Mouse (Mus musculus): Measurements from ENCODE around the gene Nrxn3.

Nrxn3 gene

DNA sequence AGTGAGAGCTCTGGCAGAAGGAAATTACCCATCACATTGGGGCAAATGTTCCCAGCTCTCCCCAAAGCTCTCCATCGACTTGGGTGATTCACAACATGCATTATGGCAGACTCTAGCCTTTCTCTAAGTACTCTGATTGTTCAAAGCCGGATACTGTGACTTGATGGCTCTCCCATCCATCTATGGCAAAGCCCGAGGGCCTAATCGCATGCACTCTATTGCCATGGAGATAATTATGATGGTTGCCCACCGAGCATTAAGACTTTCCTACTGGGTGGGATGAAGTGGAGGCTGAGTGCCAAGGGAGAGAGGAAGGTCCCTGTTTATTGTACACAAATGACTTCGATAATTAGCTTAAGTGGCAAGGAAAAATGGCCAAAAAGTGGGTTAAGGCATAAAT lies 793.4 kb downstream of the Nrxn3 start:
- no peak for DNase-seq (ENCODE audit: low spot score in 2 of 2)

DNA sequence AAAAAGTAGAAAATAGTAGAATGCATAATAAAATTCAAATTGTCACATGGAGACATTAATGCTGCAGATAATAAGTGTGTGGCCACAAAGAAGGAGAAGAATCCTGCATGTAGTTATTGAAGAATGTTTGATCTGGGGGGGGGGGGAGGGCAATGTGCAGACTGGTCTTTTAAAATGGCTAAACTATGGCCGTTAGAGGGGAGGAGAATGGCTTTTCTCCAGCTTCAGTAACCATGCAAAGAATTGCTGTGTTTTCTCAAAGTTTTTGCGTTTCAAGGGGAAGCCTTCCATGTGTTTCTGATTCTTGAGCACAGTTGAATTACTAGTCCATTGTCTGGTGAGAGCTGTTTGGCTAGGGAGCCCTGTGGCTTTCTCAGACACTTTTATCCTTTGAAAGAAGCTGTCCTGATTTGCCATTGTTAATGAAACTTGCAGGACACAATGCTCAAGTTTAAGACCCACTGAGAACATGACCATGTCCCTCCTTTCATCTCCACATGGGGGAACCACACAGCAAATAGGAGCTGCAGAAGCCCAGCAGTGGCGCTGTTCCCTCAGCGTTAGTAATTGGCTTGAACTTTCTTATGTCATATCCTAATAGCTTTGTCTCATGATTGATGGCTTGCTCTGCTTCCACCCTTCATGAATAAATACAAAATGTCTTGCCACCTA lies 808.1 kb downstream of the Nrxn3 start:
- DNase-seq (ENCODE audit: low spot score in 2 of 2): no peak

DNA sequence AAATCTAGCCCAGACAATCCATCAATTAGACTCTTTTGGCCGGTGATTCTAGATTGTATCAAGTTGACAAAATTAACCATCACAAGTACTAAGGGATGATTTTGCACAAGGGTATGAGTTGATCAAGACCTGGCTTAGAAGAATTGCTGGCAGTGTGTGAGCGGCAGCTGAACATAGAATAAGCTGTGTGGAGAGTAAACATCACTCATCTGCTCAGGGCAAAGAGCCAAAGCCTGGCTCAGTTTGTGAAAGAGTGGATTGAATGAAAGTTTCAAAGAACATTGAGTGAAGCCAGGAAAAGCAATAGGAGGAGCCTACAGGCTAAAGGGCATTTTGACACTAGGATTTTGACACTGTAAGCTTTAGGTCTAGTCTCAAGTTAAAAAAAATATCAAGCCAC lies 828.6 kb downstream of the Nrxn3 start:
- DNase-seq (ENCODE audit: low spot score in 2 of 2): no peak

DNA sequence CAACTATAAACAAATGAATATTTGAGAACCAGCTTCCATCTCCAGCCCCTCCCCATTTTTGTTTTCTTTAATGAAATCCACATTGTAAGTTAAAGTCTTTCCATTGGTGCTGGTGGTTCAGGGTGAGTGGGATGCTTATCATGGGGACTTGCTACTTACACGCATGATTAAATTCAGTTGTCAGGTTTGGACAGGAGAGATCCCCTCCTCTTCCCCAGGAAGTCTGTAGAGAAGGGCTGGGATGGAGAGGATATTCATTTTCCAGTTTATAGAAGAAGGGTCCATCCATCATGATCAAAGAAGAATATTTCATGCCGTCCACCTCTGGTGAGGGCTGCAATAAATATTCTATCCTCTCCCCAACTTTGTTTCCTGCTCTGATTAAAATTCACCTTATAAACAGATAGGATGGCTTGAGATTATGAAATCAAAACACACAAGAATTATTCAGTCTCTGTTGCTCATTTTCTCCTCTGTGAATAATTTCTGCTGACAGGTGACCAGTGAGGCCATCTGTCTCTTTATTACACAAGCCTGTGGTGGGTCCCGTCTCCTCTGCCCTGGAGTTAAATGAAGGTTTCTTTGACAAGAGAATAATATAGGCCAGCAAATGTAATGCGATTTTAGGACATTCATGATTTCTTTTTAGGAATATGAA lies 830.7 kb downstream of the Nrxn3 start:
- no peak for DNase-seq (ENCODE audit: low spot score in 2 of 2)

DNA sequence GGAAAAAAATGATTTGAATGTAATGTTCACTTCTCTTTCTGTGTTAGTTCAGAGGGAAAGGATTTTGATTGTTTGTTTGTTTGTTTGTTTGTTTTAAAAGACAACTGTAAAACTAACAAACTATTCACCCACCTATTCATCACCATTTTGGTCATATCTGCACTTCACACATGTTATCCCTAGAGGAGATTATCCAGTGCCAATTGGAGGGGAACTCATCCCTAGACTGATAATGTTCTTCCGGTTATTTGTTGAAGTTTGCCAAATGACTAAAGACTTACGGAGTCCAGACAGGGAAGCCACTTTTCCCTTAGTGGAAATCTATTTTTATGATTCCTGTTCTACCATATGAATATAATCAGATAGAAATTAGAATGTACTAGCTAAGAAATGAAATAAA lies 831.5 kb downstream of the Nrxn3 start:
- DNase-seq (ENCODE audit: low spot score in 2 of 2): no peak

DNA sequence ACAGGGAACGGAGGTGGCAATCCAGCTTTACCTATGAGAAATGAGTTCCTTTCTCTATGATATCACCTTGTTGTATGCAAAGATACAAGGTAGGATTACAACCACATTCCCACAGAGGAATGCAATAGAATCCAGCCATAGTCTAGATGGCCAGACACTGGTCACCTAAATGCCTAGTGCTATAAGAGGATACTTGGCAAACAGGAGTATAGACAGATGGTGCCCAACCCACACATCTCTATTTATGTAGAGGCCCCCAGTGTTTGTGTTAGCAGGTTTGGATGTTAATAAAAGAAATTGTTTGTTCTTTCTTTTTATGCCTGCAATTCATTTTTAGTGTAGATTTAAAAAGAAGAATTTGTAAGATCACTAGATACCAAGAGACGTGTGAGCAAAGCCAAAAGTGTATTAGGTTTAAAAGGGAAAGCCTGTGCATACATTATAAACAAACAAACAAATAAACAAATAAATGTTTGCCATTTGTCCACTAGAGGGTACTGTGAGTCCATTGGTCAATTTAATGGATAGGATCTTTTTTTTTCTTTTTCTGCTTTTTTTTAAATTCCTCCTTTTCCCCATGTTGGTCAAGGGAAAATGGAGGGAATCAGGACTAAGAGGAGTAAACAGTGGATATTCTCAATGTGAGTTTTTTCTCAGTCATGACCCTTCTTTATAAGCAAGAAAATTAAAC lies 832.2 kb downstream of the Nrxn3 start:
- no peak for DNase-seq (ENCODE audit: low spot score in 2 of 2)

DNA sequence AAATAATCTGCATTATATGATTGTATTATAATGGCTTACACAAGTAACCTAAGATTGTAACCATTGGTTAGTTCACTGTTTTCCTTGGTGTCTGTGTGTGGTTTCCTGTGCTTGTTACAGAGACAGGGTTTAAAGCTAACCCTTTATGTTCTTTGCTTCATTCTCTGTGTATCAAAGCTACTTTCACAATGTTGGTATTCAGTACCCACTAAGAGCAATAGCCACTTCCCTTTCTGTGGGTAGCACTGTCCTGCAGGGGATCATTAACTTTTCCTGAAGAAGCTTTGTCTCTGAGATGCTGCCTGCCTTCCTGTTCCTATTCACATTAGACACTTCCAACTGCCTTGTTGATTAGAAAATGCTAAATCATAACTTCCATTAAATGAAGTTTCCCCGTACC lies 836.2 kb downstream of the Nrxn3 start:
- no peak for DNase-seq (ENCODE audit: low spot score in 2 of 2)

DNA sequence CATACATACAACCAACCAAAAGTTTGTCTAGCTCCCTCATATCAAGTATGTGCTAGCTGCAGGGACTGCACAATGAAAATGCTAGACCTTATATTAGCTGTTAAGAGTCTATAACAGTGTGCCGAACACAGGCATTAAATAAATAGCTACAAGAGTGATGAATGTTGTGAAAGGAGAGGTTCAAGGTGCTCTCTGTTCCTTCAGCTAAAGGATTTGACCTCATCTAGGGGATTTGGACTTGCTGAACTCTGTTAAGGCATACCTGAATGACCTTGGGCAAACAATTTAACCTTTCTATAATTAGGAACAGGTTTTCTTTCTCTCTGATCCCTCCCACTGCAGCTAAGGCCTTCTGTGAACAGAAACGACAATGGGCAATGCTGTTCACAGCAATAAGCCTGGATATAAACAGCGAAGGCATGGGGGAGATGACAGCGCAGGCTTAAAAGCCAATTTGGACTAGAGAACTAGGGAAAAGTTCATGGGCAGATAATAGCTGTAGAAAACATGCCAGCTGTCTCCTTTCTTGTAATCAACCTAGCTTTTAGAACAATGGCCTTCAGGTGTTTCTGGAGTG lies 839.4 kb downstream of the Nrxn3 start:
- DNase-seq (ENCODE audit: low spot score in 2 of 2): no peak

DNA sequence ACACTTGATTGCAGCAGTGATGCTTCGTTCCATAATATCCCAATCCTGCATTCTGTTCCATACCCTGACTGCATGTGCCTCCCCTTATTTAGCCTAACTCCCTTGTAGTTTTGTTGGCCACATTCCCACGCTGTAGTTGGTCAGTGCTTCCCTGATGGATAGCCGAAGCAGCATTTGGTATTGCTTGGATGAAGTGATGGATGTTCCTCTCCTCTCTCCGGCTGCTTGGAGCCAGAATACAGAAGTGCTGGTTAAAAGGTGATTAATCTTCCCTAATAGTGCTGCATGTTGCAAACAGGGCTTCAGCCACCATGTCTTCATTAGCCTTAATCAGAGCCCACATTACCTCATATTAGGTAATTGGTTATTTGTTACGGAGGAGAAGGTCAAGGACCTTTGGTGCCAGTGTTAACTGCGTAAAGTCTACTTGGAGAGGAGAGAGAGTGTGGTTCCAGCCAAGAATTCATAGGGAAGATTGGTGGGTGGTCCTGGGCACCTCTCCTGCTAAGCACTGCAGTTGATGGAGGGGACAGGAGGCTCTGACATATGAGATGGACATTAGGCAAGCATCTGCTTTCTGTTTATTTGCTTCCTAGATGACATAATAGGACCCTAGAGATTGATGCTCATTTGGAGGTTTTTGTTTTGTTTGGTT lies 846.2 kb downstream of the Nrxn3 start:
- no peak for DNase-seq (ENCODE audit: low spot score in 2 of 2)

DNA sequence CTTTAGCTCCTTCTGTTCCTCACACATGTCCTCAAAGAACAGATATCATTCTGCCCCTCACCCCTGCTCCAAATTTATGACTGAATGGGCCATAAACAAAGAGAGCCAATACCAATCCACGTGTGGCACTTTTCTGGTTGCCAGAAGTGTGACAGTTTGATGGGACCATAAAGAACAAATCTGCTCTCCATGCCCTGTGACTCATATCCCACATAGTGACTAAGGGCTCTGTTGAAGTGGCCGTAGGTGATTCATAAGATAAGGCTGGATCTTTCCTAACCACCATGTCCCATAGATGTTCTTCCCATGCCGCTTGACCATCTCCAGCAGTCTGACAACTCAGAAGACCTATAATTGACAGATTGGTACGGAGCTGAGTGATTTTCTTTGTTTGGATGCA lies 869.8 kb downstream of the Nrxn3 start:
- DNase-seq (ENCODE audit: low spot score in 2 of 2): no peak

DNA sequence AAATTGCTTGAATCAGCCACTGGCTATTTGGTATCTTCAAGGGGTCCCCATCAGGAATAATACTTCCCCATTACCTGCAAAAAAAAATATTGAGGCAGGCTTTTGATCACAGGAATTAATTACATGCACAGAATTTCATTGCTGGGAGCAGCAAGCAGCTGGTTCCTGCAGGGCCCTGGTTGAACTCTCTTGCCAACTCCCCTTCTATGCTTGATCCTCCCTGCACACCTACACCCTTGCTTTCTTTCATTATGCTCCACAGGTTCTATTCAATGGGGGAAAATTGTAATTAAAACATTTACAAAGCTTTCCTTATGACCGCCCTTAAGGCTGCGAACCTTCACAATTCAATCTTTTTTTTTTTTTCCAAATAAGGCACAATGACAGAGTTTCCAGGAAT lies 891.0 kb downstream of the Nrxn3 start:
- no peak for DNase-seq (ENCODE audit: low spot score in 2 of 2)

DNA sequence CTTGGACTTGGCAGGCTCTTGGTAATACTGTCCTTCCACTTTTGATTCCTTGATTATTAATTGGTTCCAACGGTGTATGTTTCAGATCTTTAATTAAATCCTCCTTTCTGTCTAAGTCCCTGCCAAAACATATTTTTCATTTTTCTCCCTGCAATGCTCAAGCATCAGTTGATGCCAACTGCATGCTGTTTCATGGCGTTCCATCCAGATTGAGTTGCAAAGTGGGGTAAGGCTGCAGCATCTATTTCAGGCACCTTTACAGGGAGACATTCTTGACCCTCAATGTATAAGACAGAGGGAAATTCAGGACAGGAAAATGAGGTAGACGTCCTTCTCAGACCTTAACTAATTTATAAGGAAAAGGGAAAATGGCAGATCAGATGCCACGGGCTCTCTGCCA lies 903.1 kb downstream of the Nrxn3 start:
- no peak for DNase-seq (ENCODE audit: low spot score in 2 of 2)

DNA sequence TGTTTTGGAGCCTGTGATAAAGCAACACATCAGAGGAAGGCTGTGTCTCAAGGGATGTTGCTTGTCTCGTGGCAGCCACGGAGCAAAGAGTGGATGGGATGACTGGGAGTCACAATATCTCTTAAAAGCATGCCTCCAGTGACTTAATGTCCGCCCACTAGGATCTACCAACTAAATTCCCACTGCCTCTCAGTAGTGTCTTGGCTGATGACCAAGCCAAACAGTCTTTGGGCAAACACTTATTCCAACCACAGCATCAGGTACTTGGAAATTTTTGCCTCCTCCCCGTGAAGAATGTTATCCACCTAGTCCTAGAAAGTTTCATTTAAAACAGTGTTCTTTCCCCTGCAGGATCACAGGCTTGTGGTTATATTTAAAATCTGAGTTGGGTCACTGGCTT lies 917.4 kb downstream of the Nrxn3 start:
- DNase-seq (ENCODE audit: low spot score in 2 of 2): no peak

DNA sequence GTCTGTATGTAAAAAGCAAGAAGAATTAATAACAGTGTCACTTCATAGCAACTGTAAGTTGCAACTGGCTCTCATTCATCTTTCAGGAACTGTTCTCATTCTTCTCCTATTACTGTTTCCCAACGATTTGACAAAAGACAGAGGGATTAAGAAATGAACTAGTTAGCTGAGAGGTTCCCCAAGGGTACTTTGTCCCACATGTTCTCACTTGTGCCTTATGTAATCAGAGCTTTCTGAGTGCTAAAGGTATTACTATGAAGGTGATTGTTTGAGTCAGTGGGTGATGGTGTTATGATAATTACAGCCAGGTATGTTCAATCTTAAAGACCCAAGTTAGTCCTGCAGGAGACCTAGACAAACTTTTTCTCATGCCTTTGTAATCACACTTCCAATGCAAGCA lies 918.8 kb downstream of the Nrxn3 start:
- no peak for DNase-seq (ENCODE audit: low spot score in 2 of 2)

DNA sequence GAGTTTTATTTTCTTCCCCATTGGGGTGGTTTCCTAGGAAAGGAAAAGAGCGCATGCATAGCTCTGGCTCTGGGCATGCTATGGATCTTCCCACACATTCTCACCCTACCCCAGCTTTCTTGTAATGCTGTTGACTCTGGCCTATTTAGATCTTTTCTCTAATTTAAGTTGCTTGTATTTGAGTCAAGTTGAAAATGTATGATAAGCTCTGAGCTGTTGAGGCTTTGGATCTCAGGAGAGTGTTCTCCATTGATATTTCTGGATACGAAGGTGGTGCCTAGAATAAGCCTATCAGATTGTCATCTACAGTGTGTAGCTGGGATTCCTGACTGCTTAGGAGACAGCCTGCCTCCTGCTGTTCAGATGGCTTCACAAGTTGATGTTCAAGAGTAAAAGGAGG lies 930.5 kb downstream of the Nrxn3 start:
- DNase-seq (ENCODE audit: low spot score in 2 of 2): no peak

DNA sequence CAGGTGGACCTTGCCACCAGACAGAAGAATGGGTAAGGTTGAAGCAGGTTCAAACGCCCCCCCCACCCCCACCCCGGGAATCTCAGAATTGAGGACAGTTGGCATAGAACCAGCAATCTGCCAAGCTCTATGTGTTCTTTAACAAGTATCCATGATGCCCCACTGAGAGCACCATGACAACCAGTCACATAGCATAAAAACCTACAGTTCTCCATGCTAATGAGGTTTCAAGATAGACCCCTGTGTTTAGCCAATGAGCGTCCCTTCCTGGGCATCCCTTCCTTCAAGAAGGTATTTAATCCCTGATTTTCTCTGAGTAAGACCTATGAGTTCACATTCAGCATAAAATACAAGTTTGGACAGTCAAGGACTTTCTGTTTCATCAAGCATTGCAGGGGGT lies 938.5 kb downstream of the Nrxn3 start:
- DNase-seq (ENCODE audit: low spot score in 2 of 2): no peak

DNA sequence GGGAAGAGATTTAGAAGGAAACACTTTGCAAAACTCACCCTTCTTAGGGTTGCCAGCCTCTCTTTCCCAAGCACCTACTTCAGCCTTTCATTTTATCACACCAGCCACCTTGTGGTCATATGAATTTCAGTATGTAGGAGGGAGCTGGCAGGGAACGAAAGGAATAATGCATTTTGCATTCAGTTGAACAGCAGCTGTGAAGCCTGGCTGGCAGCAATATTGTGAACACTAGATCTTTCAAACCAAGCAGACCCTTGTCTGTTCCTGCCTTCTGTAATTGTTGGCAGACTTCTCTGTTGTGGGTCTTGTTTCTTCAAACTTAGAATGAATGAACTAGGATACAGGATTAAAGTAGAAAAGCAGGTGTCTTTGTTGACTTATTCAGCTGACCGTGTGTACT lies 946.2 kb downstream of the Nrxn3 start:
- DNase-seq (ENCODE audit: low spot score in 2 of 2): no peak

DNA sequence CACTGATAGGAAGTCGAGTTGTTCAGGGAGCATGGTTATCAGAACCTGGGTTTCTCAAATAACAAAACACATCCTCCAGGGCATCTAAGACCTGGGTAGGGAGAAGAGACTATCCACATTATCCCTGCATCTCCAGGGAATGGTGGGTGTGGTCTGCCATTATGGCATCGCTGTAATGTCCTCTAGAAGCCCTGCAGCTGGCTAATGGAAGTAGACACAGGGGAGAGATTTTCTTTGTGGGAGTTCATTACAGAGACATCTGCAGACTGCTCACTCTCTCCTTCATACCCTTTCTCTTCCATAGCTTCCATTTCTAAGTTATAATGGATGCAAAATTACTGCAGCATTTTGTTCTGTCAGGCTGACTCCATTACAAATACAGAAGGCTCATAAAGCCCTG lies 950.1 kb downstream of the Nrxn3 start:
- DNase-seq (ENCODE audit: low spot score in 2 of 2): no peak

DNA sequence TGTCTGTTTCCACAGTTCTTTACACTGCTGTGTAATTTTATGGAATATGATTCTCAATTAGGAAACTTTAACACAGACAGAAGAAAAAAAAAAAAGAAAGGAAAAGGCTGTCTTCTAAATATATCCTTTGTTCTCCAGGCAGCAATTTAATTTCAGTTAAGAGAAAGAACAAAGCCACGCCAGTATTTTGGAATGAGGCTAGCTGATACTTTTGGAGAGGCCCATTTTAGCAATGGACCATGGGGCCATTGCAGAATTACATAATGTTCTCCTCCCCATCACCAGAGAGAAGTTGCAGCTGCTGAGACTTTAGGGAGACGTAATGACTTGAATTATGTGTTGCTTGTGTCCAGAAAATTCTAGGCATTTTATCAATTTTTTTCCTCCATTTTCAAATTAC lies 963.0 kb downstream of the Nrxn3 start:
- no peak for DNase-seq (ENCODE audit: low spot score in 2 of 2)

DNA sequence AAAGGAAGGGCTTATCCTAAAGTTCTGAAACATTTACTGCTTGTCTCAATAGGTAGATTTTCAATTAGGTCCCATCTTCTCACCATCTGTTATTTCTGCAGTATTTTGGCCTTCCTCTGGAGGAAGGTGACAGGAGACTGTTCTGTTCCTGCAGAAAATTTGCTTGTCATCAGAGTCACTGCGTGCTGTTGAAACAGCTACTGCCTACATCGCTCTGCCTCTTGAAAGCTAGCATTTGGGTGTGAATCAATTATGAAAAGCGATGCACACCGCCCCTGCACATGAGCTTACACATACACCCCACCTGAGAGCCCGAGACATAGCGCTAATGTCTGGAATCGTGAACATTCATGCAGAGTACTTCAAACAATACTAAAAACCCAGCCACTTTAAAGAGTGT lies 966.4 kb downstream of the Nrxn3 start:
- DNase-seq (ENCODE audit: low spot score in 2 of 2): no peak

DNA sequence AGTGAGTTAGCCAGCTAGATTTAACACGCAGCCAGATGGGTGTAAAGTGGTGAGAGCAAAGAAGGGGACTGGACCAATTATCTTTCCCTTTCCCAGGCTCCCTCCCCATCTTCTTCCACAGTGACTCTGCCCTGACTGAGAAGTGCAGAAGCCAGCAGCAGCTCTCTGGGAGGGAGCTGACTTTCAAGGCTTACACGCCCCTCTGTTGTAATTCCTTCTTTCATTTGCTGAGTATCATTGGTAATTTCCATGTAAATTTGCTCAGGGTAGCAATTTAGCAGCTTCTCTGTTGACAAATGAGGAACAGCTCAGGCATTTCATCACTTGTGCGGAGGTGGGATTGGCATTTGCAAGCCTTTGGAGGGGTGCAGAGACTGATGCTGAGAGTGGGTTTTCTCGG lies 976.8 kb downstream of the Nrxn3 start:
- no peak for DNase-seq (ENCODE audit: low spot score in 2 of 2)

DNA sequence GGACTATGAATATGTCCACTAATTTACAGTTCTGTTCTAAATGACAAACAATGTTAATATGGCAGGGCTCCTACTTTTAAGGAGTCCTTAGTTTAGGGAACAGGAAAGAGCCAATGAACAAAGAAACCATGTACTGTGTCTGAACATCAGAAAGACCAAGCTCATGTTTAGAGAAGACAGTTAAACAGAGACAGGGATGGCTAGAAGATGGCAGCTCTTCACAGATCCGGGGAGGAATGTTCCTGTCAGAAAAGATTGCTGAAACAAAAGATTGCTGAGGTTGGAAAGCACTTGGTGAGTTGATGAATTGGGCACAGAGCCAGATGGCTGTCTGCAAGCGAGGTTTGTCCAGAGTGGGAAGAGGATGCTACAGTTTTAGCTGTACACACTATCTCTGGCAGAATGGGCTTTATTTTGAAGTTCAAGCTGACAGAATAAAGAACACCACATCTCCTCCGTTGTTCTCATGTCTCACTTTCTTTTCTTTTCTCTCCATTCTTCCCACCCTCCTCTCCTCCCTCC lies 978.3 kb downstream of the Nrxn3 start:
- DNase-seq (ENCODE audit: low spot score in 2 of 2): no peak
